Mouse (Mus musculus) thymus, adult 2 months (tissue): Measurements from ENCODE around the gene Fads6. TPM values are rescaled to one million over a fixed set of nuclear protein-coding genes. Genes with fewer than 3 reads are reported as not detected.
A peak's percentile ranks its signal among the peaks of the same experiment; 100 is the strongest.

Experiments
- DNase-seq: peaks from one replicate; pipeline ENCODE4 v3.0.0; 2021
- H3K27ac ChIP-seq: fragments of 200-500 bp; 2 replicates; pipeline ENCODE4 v1.5.1; 2012; ENCODE audit warnings: low read length, control low read depth; ENCODE audit not compliant: control insufficient read depth, insufficient read depth
- H3K27me3 ChIP-seq: fragments of 200-500 bp; 2 replicates; pipeline ENCODE4 v1.6.1; 2012; ENCODE audit warnings: mild to moderate bottlenecking, low read length, moderate library complexity, mixed read lengths; ENCODE audit not compliant: control insufficient read depth, insufficient read depth
- H3K36me3 ChIP-seq: fragments of 200-500 bp; 2 replicates; pipeline ENCODE4 v1.6.1; 2012; ENCODE audit warnings: mild to moderate bottlenecking, low read length, moderate library complexity; ENCODE audit not compliant: control insufficient read depth, insufficient read depth
- H3K4me1 ChIP-seq: fragments of 200-500 bp; replicated peaks from 2 replicates; pipeline ENCODE4 v1.6.1; 2012; ENCODE audit warnings: low read length; ENCODE audit not compliant: control insufficient read depth, insufficient read depth
- H3K4me3 ChIP-seq: fragments of 200-500 bp; 2 replicates; pipeline ENCODE4 v1.5.1; 2012; ENCODE audit warnings: mild to moderate bottlenecking, low read length, control low read depth, moderate library complexity; ENCODE audit not compliant: control insufficient read depth, insufficient read depth
- CTCF ChIP-seq: fragments of 200-500 bp; IDR thresholded peaks from 2 replicates; pipeline ENCODE4 v1.5.1; 2012; ENCODE audit warnings: mild to moderate bottlenecking, control low read depth, low read length, moderate library complexity, borderline replicate concordance; ENCODE audit not compliant: control insufficient read depth, poor library complexity, insufficient read depth; ENCODE audit errors: extremely low read depth
- POLR2A ChIP-seq: fragments of 200-500 bp; IDR thresholded peaks from 2 replicates; pipeline ENCODE4 v1.6.1; 2012; ENCODE audit warnings: mild to moderate bottlenecking, low read length, control low read depth, moderate library complexity; ENCODE audit not compliant: control insufficient read depth, poor library complexity, insufficient read depth; ENCODE audit errors: extremely low read depth
- WGBS: fragments of 180-500 bp; shearing (Covaris S2); methylation state at CpG from one replicate; pipeline ENCODE4 v1.1.7; 2018; 5-methylcytosine and 5-hydroxymethylcytosine counted together
- polyA plus RNA-seq: library from polyadenylated mRNA; depleted of rRNA; stranded (reverse); fragments of >200 nt; gene quantifications from 2 replicates; pipeline ENCODE4 v1.2.3, GENCODE M21; 2012

The Fads6 gene
- polyA plus RNA-seq, 1 experiment = 2.1 TPM

DNA sequence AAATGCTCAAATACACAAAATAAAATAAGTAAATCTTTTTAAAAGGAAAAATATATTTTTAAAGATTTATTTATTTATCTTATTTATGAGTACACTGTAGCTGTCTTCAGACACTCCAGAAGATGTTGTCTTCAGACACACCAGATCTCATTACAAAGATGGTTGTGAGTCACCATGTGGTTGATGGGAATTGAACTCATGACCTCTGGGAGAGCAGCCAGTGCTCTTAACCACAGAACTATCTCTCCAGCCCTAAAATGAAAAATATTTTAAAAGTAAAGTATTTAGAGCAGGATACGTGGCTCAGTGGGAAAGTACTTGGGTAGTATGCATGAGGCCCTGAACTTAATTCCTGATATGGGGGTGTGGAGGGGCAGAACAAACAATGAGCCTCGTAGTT is 3.9 kb upstream of the Fads6 start:
- DNase-seq = no peak
- Histone ChIP-seq H3K27ac (no peak overlapping the region), H3K36me3 (no peaks in the 10 kb centered on the region), H3K4me3 (no peak overlapping the region), H3K27me3 (no peaks in the 10 kb centered on the region), H3K4me1 (peaks cover 10% of the 10 kb centered on the region)
- no peak for TF ChIP-seq CTCF
- TF ChIP-seq POLR2A = no peak
- WGBS = 92% methylated on average over 2 of the region's 2 CpGs

DNA sequence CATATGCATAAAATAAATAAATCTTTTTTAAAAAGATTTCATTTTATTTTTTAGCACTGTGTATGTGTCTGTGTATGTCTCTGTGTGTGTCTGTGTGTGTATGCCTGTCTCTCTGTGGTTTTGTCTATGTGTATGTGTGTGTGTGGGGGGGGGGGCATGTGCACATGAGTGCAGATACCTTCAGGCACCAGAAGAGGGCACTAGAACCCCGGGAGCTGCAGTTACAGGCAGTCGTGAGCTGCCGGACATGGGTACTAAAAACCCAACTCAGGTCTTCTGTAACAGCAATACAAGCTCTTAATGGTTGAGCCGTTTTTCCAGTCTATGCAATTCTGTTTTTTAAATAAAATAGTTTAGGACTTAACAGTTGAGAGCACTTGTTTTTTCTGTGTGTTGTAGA is 3.3 kb upstream of the Fads6 start:
- no peaks in the 10 kb centered on the region for H3K27me3 ChIP-seq
- H3K36me3 ChIP-seq = no peaks in the 10 kb centered on the region
- TF ChIP-seq POLR2A (no peak), CTCF (no peak)
- peaks cover 10% of the 10 kb centered on the region for H3K4me1 ChIP-seq
- no peak overlapping the region for H3K27ac ChIP-seq
- no peak overlapping the region for H3K4me3 ChIP-seq
- 91% methylated on average over 4 of the region's 4 CpGs for WGBS
- DNase-seq = no peak

DNA sequence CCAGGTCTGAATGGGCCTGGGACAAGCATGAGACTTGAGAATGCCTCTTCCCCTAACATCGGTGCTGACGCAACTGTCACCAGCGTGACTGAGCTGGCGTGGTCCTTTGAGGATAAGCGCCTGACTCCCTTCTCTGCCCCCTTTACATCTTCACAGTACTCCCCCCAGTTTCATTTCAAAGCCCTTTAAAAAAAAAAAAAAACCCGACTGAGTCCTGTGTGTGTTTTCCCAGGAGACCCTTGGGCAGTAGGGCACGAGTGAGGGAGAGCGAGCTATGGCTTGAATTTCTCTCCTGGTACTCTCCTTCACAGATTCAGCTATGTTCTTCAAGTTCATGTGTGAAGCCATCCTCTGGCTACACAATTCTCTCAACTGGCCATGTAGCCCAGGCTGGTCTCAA is 697 bp upstream of the Fads6 start:
- Histone ChIP-seq H3K4me1 (peaks cover 10% of the 10 kb centered on the region), H3K27me3 (no peaks in the 10 kb centered on the region), H3K4me3 (no peak overlapping the region), H3K27ac (no peak overlapping the region), H3K36me3 (no peaks in the 10 kb centered on the region)
- DNase-seq = no peak
- WGBS = 87% methylated on average over 8 of the region's 8 CpGs
- TF ChIP-seq POLR2A (no peak), CTCF (no peak)

DNA sequence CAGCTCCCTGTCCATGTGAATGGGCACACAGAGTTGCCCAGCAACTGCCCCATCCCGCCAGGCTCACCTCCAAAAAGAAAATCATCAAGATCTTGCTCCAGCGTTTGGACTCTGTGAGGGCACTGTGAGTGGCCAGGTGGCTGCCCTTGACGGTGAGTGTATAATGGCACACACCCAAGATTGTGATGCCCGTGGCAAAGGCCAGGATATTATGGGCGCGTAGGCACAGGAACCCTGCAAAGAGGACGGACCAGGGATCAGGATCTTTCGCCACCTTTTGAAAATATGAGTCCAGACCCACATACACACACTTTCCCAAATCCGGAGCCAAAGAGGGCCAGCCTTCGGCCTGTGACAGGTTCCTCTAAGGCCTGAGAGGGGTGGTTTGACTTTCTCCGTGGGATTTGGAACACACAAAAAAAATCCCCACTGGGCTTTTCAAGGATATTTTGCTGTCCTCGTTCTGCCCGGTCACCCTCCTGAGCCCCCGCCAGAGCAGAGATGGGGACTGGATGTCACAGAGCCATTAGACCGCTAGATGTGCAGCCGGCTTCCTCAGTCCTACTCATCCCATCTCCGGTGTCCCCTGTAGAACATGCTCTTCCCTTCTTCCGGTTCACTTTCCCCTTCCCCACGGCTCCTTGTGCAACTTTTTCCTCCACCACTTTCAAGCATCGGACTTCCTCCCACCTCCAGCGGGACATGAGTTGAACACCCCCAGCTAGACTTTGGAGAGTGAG is 822 bp downstream of the Fads6 start:
- WGBS = 66% methylated on average over 21 of the region's 21 CpGs
- Histone ChIP-seq H3K27ac (no peak overlapping the region), H3K36me3 (no peaks in the 10 kb centered on the region), H3K4me1 (peaks cover 10% of the 10 kb centered on the region), H3K4me3 (peak overlapping the region; percentile 23), H3K27me3 (no peaks in the 10 kb centered on the region)
- no peak for DNase-seq
- no peak for TF ChIP-seq CTCF
- no peak for TF ChIP-seq POLR2A

DNA sequence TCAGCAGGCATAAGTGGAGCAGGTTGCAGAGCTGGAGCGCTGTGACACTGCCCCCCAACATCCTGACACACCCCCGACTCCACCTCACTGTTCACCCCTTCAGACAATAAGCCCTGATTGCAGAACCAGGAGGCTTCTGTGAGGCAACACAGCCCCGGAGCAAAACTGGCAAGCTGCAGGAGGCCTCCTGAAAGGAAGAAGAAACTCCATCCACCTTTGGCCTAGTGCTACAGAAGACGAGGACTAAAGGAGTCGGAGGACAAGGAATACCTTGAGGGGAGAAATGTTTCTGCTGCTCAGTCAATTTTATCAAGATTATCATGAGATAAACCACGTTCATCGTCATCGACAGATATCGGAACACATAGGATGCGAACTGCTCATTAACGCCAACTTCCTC is 1.5 kb downstream of the Fads6 start:
- Histone ChIP-seq H3K36me3 (no peaks in the 10 kb centered on the region), H3K4me1 (peaks cover 10% of the 10 kb centered on the region), H3K4me3 (no peak overlapping the region), H3K27me3 (no peaks in the 10 kb centered on the region), H3K27ac (no peak overlapping the region)
- no peak for DNase-seq
- 98% methylated on average over 11 of the region's 11 CpGs for WGBS
- no peak for TF ChIP-seq POLR2A
- no peak for TF ChIP-seq CTCF

DNA sequence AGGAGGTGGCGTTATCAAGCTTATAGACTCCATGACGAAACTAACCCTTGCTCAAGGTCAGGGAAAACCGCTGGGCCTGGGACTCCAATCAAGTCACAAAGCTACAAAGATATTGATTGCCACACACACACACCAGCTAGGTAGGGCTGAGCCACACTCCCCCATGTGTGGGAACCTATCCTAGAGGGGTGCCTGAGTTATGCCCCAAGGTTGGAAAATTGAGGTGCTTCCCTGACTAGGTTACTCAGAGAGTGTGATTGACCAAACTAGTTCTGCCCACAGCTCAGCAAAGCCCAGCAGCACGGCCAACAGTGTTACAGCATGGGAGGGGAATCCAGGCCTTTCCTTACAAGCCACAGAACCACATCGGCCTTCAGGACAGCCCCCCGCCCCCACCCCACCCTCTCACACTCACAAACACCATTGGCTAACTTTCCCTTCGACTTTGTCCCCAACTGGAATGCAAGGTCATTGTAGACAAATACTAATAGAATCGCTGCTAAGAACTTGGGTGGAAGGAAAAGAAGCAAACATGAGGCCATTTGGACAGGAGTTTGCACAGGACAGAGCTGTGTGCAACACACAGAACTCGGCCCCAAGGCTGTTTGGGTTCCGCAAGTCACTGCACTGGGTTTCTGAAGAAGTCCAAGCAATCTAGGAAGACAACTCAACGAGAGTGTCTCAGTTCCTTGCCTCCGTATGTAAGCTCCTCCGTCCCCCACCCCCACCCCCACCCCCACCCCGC is 4.7 kb downstream of the Fads6 start:
- Histone ChIP-seq H3K4me3 (no peak overlapping the region), H3K36me3 (no peaks in the 10 kb centered on the region), H3K4me1 (peaks cover 10% of the 10 kb centered on the region), H3K27ac (no peak overlapping the region), H3K27me3 (no peaks in the 10 kb centered on the region)
- WGBS = 91% methylated on average over 14 of the region's 14 CpGs
- TF ChIP-seq CTCF (no peak), POLR2A (no peak)
- DNase-seq = no peak

DNA sequence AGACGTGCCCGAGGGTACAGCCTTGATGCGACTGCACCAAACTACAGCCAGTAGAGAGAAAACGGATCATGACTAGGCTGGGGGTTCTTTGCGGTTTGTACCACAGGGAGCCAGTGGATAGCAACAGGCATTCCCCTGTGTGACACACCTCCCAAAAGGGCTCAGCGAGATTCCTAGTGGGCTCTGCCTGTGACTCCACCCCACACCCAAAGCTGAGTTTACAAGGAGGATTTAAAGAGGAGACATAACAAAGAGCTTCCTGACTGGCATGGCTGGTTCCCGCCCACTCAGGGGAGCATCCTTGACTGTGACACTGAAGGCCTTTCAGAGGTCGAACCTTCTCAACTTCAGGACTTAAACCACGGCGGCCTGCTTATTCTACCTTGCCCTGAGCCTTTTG is 6.0 kb downstream of the Fads6 start:
- no peak for DNase-seq
- 93% methylated on average over 10 of the region's 10 CpGs for WGBS
- Histone ChIP-seq H3K27me3 (no peaks in the 10 kb centered on the region), H3K36me3 (no peaks in the 10 kb centered on the region), H3K4me3 (no peak overlapping the region), H3K27ac (no peak overlapping the region), H3K4me1 (peaks cover under 1% of the 10 kb centered on the region; the same call in 1 of the 2 replicates)
- TF ChIP-seq CTCF = no peak
- no peak for TF ChIP-seq POLR2A
